Mouse (Mus musculus): ENCODE measurements around the gene Nfib.

The Nfib gene

GRCm38 (mm10) chr4:82509771-82510170 lies 195.8 kb downstream of the Nfib start:
- no peak for DNase-seq

DNA sequence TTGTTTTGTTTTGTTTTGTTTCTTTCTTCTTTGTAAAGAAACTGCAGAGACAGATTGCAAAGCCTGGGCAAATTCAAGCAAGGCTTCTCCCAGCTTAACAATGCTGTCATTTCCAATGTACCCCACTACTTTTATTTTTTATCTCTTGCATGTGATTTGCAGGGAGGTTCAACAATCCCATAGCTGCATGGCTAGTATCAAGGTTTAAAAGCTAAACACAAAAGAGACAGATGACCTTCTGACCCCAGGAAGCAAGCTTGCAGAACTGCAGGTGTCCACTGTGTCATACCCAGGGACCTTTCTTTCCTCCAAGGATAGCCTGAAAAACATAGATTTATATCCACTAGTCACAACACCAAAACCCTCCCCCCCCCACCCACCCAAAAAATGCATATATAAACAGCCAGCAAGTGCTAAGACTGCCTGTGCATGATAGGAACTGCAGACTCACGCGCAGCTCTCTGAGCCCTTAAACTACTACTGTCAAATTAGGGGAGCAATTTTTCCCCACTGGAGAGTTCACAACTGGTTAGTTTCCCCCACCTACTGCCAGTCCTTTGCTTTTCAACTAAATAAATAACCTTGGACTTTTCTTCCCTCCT lies 196.3 kb downstream of the Nfib start:
- no peak for DNase-seq

GRCm38 (mm10) chr4:82508281-82508687 lies 197.3 kb downstream of the Nfib start:
- DNase-seq, result no peak

DNA sequence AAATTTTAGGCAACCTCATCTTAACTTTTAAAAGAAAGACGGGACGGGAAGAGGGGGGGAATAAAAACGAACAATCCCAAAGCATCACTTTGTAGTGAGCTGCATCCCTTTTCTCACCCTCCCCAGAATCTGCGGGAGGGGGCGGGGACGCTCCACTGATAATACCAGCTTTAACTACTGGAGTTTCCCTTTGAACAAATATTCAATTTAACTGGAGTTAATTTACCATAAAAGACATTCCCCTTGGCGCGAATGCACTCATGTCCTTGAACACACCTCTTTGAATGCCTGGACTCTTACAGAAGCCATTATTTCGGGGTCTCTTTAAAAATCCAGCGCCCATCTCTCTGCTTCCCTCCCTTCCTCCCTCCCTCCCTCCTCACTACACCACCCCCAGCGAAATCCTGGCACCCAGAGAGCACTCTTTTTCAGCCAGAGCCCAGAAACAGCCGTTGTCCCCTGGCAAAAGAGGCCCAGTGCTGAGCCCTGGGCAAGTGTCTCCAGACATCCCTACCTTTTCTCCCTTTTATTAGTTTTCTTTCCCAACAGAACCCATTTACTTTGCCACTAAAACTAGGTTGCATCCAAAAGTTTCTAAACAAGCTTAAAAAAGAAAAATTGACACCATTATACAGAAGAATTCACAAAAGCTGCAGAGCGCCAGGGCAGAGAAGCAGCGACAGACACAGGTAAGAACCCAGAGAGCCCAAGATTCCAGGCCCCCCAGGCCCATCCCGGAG lies 197.8 kb downstream of the Nfib start:
- no peak for DNase-seq

GRCm38 (mm10) chr4:82506731-82507331 lies 198.7 kb downstream of the Nfib start:
- peak; percentile 65 for DNase-seq

DNA sequence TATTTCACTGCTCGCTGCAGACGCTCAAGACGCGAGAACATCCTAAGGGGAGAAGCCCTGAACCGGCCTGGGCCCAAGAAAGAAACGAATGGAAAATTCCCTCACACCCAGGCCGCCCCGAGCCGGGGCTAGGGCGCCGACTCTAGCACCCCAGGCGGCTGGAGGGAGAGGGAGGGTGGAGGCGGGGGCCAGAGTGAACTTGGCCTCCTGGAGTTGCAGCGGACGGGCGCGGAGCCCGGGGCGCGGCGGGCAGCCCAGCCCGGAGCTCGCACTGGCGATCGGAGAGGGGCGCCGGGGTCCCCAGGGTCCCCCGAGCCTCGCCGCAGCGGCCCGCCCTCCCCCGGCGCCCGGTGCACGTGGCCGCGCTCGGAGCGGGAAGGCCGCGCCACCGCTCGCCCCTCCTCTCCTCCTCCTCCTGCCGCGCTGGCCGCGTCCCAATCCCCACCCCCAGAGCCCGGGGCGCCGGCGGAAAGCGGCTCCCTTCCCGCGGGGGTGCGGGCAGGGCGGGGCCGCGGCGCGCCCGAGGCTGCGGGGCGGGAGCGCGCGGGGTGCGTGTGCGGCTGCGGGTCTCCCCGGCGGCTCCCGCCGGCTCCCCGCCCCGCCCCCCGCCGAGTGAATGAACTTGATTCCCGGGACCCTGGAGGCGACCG lies 199.3 kb downstream of the Nfib start:
- DNase-seq, result peak; percentile 94

DNA sequence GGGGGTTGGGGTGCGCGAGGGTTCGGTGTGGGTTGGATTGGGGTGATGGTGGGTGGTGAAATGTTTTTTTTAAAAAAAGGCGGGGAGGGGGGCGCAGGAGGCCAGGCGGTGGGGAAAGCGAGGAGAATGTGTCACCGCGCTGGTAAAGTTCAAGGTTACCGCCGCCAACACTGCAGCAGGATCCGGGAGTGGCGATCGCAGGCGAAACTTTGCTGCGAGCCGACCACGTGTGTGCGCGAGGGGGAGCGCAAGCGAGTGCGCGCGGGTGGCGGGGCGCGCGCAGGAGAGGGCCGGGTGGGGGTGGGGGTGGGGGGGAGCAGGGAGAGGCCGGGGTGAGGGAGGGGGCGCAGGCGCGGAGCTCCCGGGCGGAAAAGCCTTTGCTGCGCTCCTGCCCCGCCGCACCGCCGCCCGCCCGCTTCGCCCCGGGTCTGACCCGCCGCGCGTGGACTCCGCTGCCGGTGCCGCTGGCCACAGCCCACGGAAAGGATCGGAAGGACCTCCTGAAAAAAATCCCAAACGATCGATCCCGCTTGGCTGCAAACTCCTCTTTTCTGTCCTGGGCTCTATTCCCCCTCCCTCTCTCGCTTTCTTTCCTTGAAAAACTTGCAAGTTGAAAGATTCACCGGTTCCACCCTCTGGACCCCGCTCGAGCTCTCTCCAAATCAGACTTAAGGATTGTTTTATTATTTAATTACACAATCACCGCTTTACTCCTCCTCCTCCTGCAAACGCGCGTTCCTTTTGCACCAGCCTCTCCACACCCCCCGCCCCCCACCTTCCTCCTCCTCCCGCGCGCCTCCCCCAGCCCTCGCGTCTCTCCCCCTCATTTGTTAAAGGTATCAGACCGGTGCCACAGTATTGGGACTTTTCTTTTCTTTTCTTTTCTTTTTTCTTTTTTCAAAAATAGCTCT lies 200.2 kb downstream of the Nfib start:
- DNase-seq, result peak; percentile 73

GRCm38 (mm10) chr4:82504284-82505120 lies 201.0 kb downstream of the Nfib start:
- DNase-seq, result no peak

- DNase-seq, result no peak
Observed at GRCm38 (mm10) chr4:82504015-82504283, 201.6 kb downstream of the Nfib start.

- no peak for DNase-seq
Observed at GRCm38 (mm10) chr4:82503274-82504014, 202.1 kb downstream of the Nfib start.

DNA sequence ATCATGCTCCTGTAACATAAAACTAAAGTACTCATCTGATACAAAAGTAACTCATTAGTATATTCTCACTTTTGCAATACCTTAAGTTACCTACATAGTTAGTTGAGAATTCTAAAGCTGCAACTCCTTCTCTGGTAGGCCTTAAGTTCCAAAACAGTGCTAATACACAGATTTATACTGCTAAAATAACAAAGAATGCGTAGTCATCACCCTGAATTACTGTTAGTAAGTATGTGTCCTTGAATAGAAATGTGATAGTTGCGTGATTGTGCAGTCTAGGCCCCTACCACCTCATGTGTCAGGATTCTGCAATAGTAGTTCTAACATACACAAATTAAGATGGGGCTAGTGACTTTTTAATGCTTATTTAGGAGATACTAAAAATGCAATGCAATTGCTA lies 202.9 kb downstream of the Nfib start:
- DNase-seq, result no peak

DNA sequence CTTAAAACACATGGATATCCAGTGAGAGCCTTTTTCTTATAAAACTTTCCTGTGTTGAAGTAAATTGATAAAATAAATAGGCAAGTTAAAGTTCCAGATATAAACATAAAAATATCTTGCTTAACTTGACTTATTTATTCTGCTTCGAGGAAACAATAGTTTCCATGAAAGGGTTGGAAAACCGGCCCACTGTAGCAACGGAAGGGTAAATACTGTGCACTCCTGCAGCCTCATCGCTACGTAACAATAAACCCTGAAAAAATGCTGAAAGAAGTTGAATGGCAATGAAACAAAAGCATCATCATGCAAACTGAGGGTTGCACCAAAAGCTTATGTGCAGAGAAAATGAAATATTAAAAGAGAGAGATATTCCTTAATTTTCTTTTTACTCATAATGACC lies 203.5 kb downstream of the Nfib start:
- DNase-seq, result no peak

- DNase-seq, result no peak
Observed at GRCm38 (mm10) chr4:82500578-82501098, 204.9 kb downstream of the Nfib start.

- no peak for DNase-seq
Observed at GRCm38 (mm10) chr4:82499725-82500577, 205.6 kb downstream of the Nfib start.

DNA sequence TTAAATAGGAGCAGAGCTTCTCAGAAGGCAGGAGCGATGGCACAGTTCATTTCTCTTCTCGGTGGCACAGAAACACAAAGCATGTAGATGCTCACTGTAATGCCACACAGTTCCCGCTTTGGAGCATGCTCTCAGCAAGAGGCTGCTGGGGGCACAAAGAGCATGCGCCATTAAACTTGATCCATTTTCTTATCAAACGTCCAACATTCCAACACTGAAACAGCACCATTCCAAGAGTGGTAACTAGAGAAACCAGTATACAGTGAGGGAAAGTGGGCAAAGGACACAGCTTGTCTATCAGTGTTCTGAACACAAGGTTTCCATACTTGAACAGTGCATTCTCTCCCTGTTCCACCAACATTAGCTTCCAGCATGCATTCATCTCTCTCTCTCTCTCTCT lies 206.3 kb downstream of the Nfib start:
- no peak for DNase-seq

- no peak for DNase-seq
Observed at GRCm38 (mm10) chr4:82497671-82498631, 207.6 kb downstream of the Nfib start.

DNA sequence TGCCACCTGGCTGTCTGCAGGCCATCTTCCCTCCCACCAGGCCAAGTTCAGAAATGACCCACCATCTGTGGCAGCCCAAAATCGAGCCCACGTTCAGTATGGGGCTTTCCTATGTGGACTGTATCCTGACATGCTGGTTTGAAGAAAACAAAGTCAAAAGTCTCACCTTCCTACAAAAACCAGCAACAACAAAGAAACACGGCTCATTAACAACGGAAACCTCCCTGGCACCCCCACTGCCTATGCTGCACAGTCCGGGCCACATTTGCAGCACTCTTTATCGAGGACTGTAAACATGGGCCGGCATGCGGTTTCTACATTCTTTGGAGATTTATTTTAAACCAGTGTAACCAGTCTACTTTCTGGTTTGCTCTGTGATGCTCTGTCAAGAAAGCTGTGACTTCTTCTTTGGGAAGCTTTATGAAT lies 208.4 kb downstream of the Nfib start:
- DNase-seq, result no peak

- no peak for DNase-seq
Observed at GRCm38 (mm10) chr4:82496383-82496782, 209.2 kb downstream of the Nfib start.

DNA sequence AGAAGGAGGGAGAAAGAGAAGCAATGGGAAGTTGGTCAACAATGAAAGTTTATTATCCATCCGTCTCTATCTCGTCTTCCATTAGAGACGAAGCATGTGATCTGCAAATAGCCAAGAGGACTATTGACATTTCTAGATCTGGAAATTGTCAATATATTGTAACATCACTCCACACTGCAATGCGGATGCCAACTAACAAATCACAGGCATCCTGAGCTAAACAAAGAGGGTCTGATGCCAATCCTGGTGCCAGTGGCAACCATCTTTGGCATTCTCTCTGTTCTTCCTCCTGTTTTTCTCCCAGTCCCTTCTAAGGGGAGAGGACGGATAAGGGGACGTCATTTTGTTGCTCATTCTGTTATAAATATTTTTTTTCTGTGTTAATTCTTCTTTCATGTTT lies 209.9 kb downstream of the Nfib start:
- DNase-seq, result no peak
